Mouse (Mus musculus) neural tube, embryonic 14.5 days (tissue): Measurements from ENCODE around the gene Tmem63b. TPM values are rescaled to one million over a fixed set of nuclear protein-coding genes. Genes with fewer than 3 reads are reported as not detected.
A peak's percentile ranks its signal among the peaks of the same experiment; 100 is the strongest.

Experiments
- ATAC-seq: fragments of 200-750 bp; cut with Nextera tagmentation; 2 replicates; pipeline ENCODE4 v1.8.0; 2017; ENCODE audit warnings: low read depth, mild to moderate bottlenecking, moderate TSS enrichment, moderate library complexity
- H3K27ac ChIP-seq: fragments of 300-500 bp; sonication (generic); 2 replicates; pipeline ENCODE4 v1.5.1; 2014; ENCODE audit warnings: low read depth, mild to moderate bottlenecking, control low read depth, low read length, moderate library complexity, mixed read lengths
- H3K27me3 ChIP-seq: fragments of 300-500 bp; sonication (generic); 2 replicates; pipeline ENCODE4 v1.6.1; 2014; ENCODE audit warnings: low read length; ENCODE audit not compliant: control insufficient read depth, insufficient read depth
- H3K36me3 ChIP-seq: fragments of 300-500 bp; sonication (generic); 2 replicates; pipeline ENCODE4 v1.6.1; 2014; ENCODE audit warnings: low read length, mixed read lengths; ENCODE audit not compliant: control insufficient read depth, insufficient read depth
- H3K4me1 ChIP-seq: fragments of 300-500 bp; sonication (generic); 2 replicates; pipeline ENCODE4 v1.6.1; 2014; ENCODE audit warnings: low read length; ENCODE audit not compliant: control insufficient read depth, insufficient read depth
- H3K4me2 ChIP-seq: fragments of 300-500 bp; sonication (generic); 2 replicates; pipeline ENCODE4 v1.6.1; 2014; ENCODE audit warnings: mild to moderate bottlenecking, low read depth, low read length, control low read depth
- H3K4me3 ChIP-seq: fragments of 300-500 bp; sonication (generic); 2 replicates; pipeline ENCODE4 v1.5.1; 2014; ENCODE audit warnings: low read depth, low read length, control low read depth, mixed read lengths
- H3K9ac ChIP-seq: fragments of 300-500 bp; sonication (generic); replicated peaks from 2 replicates; pipeline ENCODE4 v1.6.1; 2014; ENCODE audit warnings: low read depth, mild to moderate bottlenecking, control low read depth, low read length, mixed read lengths
- H3K9me3 ChIP-seq: fragments of 300-500 bp; sonication (generic); 2 replicates; pipeline ENCODE4 v1.6.1; 2016; ENCODE audit warnings: low read length; ENCODE audit not compliant: control insufficient read depth
- WGBS: fragments of 180-500 bp; shearing (Covaris S2); extraction: QIAGEN DNeasy Blood & Tissue Kit; methylation state at CpG from one replicate; pipeline ENCODE4 v1.1.7; 2014; 5-methylcytosine and 5-hydroxymethylcytosine counted together
- polyA plus RNA-seq: library from polyadenylated mRNA; unstranded; fragments of >200 nt; fragmentation: Nextera tagmentation; extraction: Ambion mirVana; gene quantifications from 2 replicates; pipeline ENCODE4 v1.2.1, GENCODE M21; 2014

The Tmem63b gene
- 108 and 117 TPM in 2 replicates for polyA plus RNA-seq

DNA sequence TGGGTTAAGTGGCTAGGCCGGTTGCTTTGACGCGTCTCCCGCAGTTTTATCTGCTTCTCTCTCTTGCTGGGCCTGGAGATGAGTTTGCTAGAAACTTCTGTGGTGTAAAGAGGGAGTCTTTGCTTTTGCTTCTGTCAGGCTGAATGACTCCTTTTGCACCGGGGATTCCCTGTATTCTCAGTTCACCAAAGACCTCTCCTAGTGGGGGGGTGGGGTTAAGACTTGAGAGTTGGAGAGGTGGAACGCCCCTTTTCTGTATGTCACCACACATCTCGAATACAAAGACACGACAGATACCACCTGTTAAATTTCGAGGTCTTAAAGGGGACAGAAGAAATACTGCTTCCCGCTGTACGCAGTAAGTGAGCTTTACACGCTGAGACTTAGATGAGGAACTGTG, at the start of gene Tmem63b:
TSS of gene Tmem63b (minus strand) at position 190 of the 400 bp plus-strand sequence.
- 0 out of 2 replicates have a peak, but pooled peaks have one; percentile 0 for ATAC-seq
- 6% methylated on average over 12 of the region's 12 CpGs for WGBS
- Histone ChIP-seq H3K9me3 (no peaks in the 10 kb centered on the region), H3K27ac (peak within 1 kb of the TSS; percentile 92), H3K4me2 (peak within 1 kb of the TSS; percentile 71), H3K36me3 (no peaks in the 10 kb centered on the region), H3K4me1 (peaks cover 14% of the 10 kb centered on the region; the same call in 1 of the 2 replicates), H3K27me3 (no peaks in the 10 kb centered on the region), H3K9ac (peak within 1 kb of the TSS; percentile 93), H3K4me3 (peak within 1 kb of the TSS; percentile 88)

DNA sequence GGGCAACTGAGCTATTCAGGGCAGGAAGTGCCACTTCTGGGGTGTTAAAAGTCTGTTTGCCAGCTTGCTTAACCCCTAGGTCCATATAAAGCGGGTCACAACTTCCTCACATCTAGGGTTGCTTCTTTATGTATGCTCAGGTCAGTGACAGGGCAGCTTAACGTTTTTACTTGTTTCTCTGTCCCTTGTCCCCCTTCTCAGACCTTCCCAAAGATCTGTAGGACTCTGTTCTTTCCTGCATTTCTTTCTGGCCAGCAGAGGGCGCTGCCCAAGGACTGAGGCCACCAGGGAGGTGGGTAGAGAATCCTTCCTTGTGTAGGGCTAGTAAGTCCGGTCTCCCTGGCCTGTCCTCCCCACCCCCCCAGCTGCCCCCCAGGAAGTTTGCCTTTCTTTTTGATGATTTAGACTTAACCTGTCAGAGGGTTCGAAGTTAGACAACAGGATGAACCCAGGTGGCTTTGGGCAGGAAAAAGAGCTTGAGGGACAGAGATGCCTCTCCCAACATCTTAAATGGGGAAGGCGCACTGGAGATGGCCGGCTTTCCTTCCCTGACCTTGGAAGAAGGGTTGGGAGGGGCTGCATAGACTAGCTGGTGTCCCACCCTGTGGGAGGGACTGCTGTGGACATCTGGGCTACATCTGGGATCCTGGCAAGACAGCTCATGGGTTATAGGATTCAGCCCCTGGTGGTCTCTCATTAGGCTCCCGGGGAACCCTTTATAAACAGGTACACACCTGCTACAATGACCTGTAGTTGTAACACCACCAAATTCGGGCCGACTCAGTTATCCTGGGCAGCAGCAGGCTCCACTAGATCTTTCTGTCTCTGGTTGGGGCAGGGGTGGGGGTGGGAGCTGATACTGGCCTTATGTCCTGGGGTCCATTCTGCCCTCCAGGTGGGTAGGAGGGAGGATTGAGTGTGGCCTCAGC, 48.9 kb upstream of the Tmem63b start:
- Histone ChIP-seq H3K27ac (peak overlapping the region; percentile 91), H3K27me3 (no peaks in the 10 kb centered on the region), H3K4me2 (peak overlapping the region; percentile 75), H3K4me3 (peak overlapping the region; percentile 42), H3K9ac (peak overlapping the region; percentile 76), H3K9me3 (no peaks in the 10 kb centered on the region), H3K4me1 (peaks cover 24% of the 10 kb centered on the region), H3K36me3 (no peaks in the 10 kb centered on the region)
- WGBS: 5% methylated on average over 10 of the region's 10 CpGs
- peak; percentile 18 for ATAC-seq

DNA sequence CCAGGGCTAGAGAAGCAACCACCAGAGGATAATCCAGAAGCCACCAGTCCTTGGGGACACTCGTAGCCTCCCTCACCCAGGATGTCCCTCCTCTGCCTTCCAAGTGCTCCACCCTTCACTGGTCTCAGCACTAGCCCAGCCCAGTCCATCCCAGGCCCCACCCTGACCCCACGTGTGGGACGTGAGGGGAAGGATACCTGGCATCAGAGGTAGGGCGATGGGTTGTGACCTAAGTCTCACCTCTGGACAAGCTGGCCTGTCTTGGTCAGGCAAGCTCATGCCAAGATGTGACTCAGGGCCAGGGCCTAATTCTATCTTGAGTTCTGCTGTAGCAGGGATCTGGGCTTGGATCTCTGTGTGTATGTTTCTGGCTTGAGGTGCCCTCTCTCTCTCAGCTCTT, 48.2 kb upstream of the Tmem63b start:
- WGBS: 68% methylated on average over 4 of the region's 4 CpGs
- Histone ChIP-seq H3K4me3 (no peak overlapping the region), H3K4me2 (no peak overlapping the region), H3K9ac (no peak overlapping the region), H3K4me1 (peaks cover 24% of the 10 kb centered on the region), H3K27me3 (no peaks in the 10 kb centered on the region), H3K27ac (no peak overlapping the region), H3K9me3 (no peaks in the 10 kb centered on the region), H3K36me3 (no peaks in the 10 kb centered on the region)
- no peak for ATAC-seq

DNA sequence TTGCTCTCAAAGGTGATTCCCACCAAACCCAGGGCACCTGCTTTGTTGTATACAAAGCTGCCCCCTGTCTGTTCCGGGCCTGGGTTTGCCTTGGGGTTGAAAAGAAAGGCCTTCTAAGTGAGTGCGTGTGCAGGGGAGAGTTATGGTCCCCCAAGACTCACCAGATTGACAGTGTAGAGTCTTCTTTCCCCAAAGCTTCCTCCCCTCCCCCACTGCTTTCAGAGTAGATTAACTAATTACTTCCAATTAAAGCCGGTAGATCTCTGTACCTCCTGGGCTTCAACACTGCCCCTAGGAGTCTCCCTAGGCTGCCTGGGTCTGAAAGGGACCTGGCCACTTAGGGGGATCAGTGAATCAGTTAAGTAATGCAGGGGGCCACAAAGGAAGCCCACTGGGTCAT, 47.6 kb upstream of the Tmem63b start:
- Histone ChIP-seq H3K4me2 (peak overlapping the region; percentile 78; the same call in 1 of the 2 replicates), H3K4me3 (no peak overlapping the region), H3K4me1 (peaks cover 24% of the 10 kb centered on the region), H3K9ac (no peak overlapping the region), H3K9me3 (no peaks in the 10 kb centered on the region), H3K36me3 (no peaks in the 10 kb centered on the region), H3K27ac (no peak overlapping the region), H3K27me3 (no peaks in the 10 kb centered on the region)
- 2% methylated on average over 3 of the region's 3 CpGs for WGBS
- no peak for ATAC-seq

DNA sequence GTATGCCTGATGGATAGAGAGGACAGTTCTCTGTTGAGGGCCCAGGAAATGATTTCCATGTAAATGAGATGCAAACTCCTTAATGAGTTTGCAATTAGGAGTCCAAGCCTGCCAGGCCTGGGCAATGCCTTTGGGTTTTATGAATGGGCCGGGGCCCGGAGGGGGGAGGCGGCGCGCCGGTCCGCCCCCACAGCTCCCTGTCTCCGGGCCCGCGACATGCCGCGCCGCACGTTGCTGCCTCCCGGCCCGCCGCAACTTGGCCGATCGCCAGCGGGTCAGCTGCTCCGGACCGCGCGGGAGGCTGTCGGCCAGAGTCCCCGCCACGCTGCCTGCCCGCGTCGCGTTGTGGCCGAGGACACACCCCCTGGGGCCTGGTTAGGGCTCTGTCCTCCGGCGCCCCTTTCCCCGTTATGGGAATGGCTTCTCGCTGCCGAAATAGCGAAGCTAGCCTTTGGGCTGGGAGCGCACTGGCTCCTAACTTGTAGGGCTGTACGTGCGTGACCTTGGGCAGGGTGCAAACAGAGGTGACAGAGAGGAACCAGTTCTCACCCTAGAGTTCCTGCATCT, 47.1 kb upstream of the Tmem63b start, which contains the start of gene 1600014C23Rik:
TSS of gene 1600014C23Rik (minus strand) at position 110 of the 567 bp plus-strand sequence.
- peak within 1 kb of the TSS; percentile 78 for H3K4me2 ChIP-seq

DNA sequence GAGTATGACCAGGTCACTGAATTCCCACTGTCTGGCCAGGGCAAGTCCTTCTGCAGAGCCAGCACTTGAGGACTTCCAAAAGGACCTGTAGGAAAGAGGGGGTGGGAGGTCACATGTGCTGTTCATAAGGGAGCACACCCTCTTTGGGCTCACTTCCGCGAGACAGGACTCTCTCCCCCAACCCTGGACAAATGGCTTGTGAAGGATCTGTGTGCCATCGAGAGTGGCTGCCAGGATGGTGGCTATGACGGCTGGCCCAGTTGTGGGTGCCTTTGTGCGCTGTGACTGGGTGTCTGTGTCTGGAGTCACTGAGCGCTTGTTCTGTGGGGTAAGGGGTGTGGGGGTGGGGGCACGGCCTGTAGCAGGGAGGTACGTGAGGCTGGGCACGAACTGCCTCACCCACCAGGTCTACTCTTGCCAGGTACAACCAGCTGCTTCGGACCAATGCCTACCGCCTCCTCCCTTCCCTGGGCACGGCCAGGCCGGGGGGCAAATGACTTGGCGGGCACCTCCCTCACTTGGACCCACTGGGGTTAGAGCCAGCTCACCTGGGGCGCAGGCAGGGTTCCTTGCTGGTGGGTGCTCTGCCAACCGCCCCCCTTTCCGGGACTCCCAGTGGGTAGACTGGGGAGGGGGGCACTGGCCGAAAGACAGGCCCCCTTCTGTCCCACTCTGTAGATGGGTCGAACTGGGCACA, 46.5 kb upstream of the Tmem63b start:
- H3K9ac ChIP-seq: peak overlapping the region; percentile 54
- peaks cover 24% of the 10 kb centered on the region for H3K4me1 ChIP-seq
- H3K36me3 ChIP-seq: no peaks in the 10 kb centered on the region
- no peak overlapping the region for H3K27ac ChIP-seq
- 46% methylated on average over 18 of the region's 19 CpGs for WGBS
- no peaks in the 10 kb centered on the region for H3K9me3 ChIP-seq
- peak overlapping the region; percentile 78 for H3K4me2 ChIP-seq
- no peak for ATAC-seq
- no peaks in the 10 kb centered on the region for H3K27me3 ChIP-seq
- H3K4me3 ChIP-seq: no peak overlapping the region

More for the DNA sequence above, 47.1 kb upstream of the Tmem63b start, which contains the start of gene 1600014C23Rik:
- peaks cover 24% of the 10 kb centered on the region for H3K4me1 ChIP-seq
- H3K9me3 ChIP-seq: no peaks in the 10 kb centered on the region
- no peaks in the 10 kb centered on the region for H3K27me3 ChIP-seq
- H3K36me3 ChIP-seq: no peaks in the 10 kb centered on the region
- peak within 1 kb of the TSS; percentile 54 for H3K9ac ChIP-seq
- 1% methylated on average over 41 of the region's 41 CpGs for WGBS
- H3K27ac ChIP-seq: peak within 1 kb of the TSS; percentile 34; the same call in 1 of the 2 replicates
- ATAC-seq: peak; percentile 10
- peak within 1 kb of the TSS; percentile 29 for H3K4me3 ChIP-seq

DNA sequence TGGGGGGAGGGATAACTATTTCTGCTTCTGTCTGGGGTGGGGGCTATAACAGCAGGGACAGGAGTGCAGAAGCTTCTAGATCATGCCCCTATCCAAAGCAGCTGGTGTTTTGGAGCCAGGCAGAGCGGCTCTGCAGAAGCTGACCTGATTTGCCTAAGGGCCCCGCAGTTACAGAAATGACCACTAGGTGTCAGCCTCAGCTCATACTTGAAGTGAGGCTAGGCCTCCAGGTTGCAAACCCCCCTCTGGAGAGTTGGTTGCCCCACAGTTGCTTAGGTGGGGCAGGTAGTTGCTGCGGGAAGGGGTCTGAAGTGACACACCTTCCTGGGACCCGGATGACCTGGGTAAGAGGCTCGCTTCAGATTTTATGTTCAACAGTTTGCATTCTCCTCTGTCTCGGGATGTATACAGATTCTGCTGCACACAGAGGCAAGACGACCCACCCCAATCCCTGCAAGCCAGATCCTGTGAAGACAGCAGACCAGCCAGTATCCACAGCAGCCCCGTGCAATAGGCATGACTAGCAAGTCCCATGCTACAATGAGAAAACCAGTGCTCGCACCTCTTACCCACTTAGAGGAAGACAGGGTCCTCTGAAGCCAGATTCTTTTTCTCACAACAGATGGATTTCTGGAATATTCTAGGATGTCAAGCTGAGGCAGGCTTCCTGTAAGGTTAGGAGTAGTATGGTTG, 44.6 kb upstream of the Tmem63b start:
- Histone ChIP-seq H3K9me3 (no peaks in the 10 kb centered on the region), H3K4me1 (peaks cover 23% of the 10 kb centered on the region), H3K4me3 (no peak overlapping the region), H3K27me3 (no peaks in the 10 kb centered on the region), H3K36me3 (no peaks in the 10 kb centered on the region), H3K4me2 (no peak overlapping the region), H3K9ac (no peak overlapping the region), H3K27ac (no peak overlapping the region)
- peak; percentile 9; the same call in 1 of the 2 replicates for ATAC-seq
- WGBS: 25% methylated on average over 9 of the region's 9 CpGs

DNA sequence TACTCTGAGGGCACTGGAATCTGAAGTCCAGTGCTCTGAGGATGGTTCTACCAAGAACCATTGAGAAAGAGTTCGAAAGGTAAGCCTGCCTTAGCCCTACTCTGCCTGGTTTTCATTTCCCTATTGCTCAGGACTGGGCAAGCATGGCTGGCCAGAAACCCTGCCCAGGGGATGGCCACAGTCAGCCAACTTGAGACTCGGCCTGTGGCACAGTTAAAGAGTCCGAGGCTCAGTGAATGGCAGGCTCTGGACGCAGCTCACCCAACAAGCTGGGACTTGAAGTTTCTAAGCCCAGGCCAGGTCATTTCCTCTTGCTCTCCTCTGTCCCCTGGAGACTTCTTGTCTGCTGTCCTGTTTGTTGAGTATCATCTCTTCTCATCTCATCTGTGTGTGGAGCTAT, 44.0 kb upstream of the Tmem63b start:
- H3K27ac ChIP-seq: no peak overlapping the region
- H3K9me3 ChIP-seq: no peaks in the 10 kb centered on the region
- H3K4me2 ChIP-seq: no peak overlapping the region
- H3K4me1 ChIP-seq: peaks cover 17% of the 10 kb centered on the region
- no peaks in the 10 kb centered on the region for H3K36me3 ChIP-seq
- H3K9ac ChIP-seq: no peak overlapping the region
- no peaks in the 10 kb centered on the region for H3K27me3 ChIP-seq
- no peak for ATAC-seq
- 91% methylated on average over 4 of the region's 4 CpGs for WGBS
- H3K4me3 ChIP-seq: no peak overlapping the region
